ENCODE assay signal across 9 mouse cellular contexts in the genomic region with DNA sequence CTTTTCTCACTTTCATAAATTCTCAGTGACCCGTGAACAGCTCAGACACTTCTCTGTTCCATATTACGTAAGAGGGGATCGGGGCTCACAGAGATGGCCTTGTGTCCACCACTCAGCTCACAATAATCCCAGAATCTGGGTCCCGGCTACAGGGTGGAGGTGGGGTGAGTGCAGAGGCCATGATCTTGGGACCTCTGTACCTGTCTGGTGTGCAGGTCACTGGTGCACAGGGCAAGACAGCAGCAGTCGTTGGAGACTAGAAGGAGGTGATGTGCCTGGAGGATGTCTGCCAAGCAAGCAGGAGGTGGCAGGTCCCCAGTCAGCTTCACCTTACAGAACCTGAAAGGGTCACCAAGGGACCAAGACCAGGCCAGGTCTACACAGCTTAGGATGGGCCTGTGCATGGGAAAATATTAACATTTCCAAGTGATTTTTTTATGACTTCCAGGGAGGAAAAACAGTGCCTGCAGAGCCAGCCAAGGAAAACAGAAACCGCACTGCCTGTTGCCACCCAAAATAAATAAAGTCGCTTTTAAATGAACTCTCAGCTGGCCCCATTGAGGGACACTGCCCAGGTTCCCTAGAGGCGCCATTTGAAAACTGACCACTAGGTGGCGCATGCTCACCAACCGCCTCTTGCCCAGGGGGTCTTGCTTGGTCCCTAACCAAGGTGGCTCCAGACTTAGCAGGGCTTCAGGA. TPM values are rescaled to one million over a fixed set of nuclear protein-coding genes. Genes with fewer than 3 reads are reported as not detected.
DNase-seq lines count a peak whose midpoint lies in the region; ATAC-seq and TF ChIP-seq lines count a peak whose summit lies in the region.
"Had no signal": no experiment of that assay in that cellular context is flagged by ENCODE, and none has a peak within 500 bp of the region (broad histone marks: within the 10 kb centered on the region; RNA-seq: fewer than 3 reads in every experiment).

No protein-coding gene starts in this region.

- H3K36me3 ChIP-seq in CH12.LX (replicated peaks in 1 of 2; ENCODE audit: control insufficient read depth in 1 of 2, insufficient read depth in 1 of 2, low read length in 1 of 2), result peaks cover 12 to 13% of the 10 kb centered on the region in 2 experiments
- H3K36me3 ChIP-seq in limb, embryonic 14.5 days (ENCODE audit: control insufficient read depth, insufficient read depth, low read length), result no peaks in the 10 kb centered on the region
- H3K36me3 ChIP-seq: G1E had no signal

- no peak for DNase-seq in cerebellum, adult 2 months
- DNase-seq in cerebellum, postnatal 14 days, result no peak
- peak; percentile 54 for DNase-seq in CH12.LX (ENCODE audit: extremely low read depth)
- DNase-seq in embryo, embryonic 9.5 days (ENCODE audit: extremely low spot score), result peak; percentile 50
- peak; percentile 66 for DNase-seq in heart, postnatal 4 days
- peak; percentile 56 for DNase-seq in limb, embryonic 14.5 days (ENCODE audit: low spot score)
- DNase-seq in retina, adult 2 months (ENCODE audit: low read depth, low spot score), result peak; percentile 16
- no peak for DNase-seq in frontal cortex, postnatal 36 days (ENCODE audit: low spot score in 2 of 2)

- TF ChIP-seq CTCF in cerebellum, adult 2 months (IDR thresholded peaks at IDR 0.05; ENCODE audit: borderline replicate concordance, insufficient read depth, low read depth, low read length), result peak; percentile 46
- peak; percentile 71 to 73 for TF ChIP-seq CTCF in CH12.LX (conservative IDR thresholded peaks at IDR 0.05 in 1 of 2, IDR thresholded peaks at IDR 0.05 in 1 of 2; ENCODE audit: low read depth in 2 of 2, low read length in 2 of 2)

- H3K27me3 ChIP-seq in cerebellum, adult 2 months (ENCODE audit: control insufficient read depth, insufficient read depth, low read length), result no peaks in the 10 kb centered on the region
- no peaks in the 10 kb centered on the region for H3K27me3 ChIP-seq in CH12.LX (replicated peaks)
- H3K27me3 ChIP-seq in limb, embryonic 14.5 days (ENCODE audit: control insufficient read depth, insufficient read depth, low read length), result no peaks in the 10 kb centered on the region

- dilution Hi-C loops in CH12.LX (cut with MboI; ENCODE audit: extremely low pct_ligation_motif_present, extremely low pct_unique_long_range_greater_than_20kb, low sequenced_read_pairs), result no loop called here

- peak; percentile 48; the same call in 1 of the 2 replicates for ATAC-seq in limb, embryonic 14.5 days (ENCODE audit: low FRiP score, low read depth)

- no peaks in the 10 kb centered on the region for H3K4me1 ChIP-seq in cerebellum, adult 2 months (ENCODE audit: control insufficient read depth, insufficient read depth, low read length)
- H3K4me1 ChIP-seq in CH12.LX (ENCODE audit: control insufficient read depth in 1 of 2, insufficient read depth in 2 of 2), result peaks cover 18 to 38% of the 10 kb centered on the region in 2 experiments
- H3K4me1 ChIP-seq in limb, embryonic 14.5 days (ENCODE audit: control insufficient read depth, insufficient read depth, low read length), result peaks cover 13% of the 10 kb centered on the region

- TF ChIP-seq RAD21 in CH12.LX (IDR thresholded peaks at IDR 0.05; ENCODE audit: low read depth, low read length), result peak; percentile 40

- H3K9ac ChIP-seq in CH12.LX (ENCODE audit: insufficient read depth, low read depth), result peak overlapping the region; percentile 84
- no peak overlapping the region for H3K9ac ChIP-seq in limb, embryonic 14.5 days (ENCODE audit: low read depth, low read length, severe bottlenecking)

- peak overlapping the region; percentile 92 for H3K4me2 ChIP-seq in CH12.LX (ENCODE audit: insufficient read depth, low read depth, poor library complexity, severe bottlenecking)
- H3K4me2 ChIP-seq in limb, embryonic 14.5 days (replicated peaks; ENCODE audit: low read depth, low read length, severe bottlenecking), result no peak overlapping the region

- in situ Hi-C loops in CH12.LX (cut with MboI; ENCODE audit: low pct_ligation_motif_present, low pct_unique_long_range_greater_than_20kb, low sequenced_read_pairs), result no loop called here

- TF ChIP-seq POLR2A in cerebellum, adult 2 months (IDR thresholded peaks at IDR 0.05; ENCODE audit: borderline replicate concordance, insufficient read depth, low read length), result no peak
- no peak for TF ChIP-seq POLR2A in CH12.LX (IDR thresholded peaks at IDR 0.05; ENCODE audit: low read depth, low read length)
- TF ChIP-seq POLR2A in limb, embryonic 14.5 days (IDR thresholded peaks at IDR 0.05; ENCODE audit: borderline replicate concordance, extremely low read depth, insufficient read depth, insufficient read length), result no peak

- TF ChIP-seq EP300 in CH12.LX (IDR thresholded peaks at IDR 0.05; ENCODE audit: low read length), result no peak

- WGBS in cerebellum, adult 2 months, result 48% methylated on average over 10 of the region's 10 CpGs
- 41% methylated on average over 10 of the region's 10 CpGs for WGBS in limb, embryonic 14.5 days

- H3K79me2 ChIP-seq in CH12.LX (replicated peaks; ENCODE audit: control insufficient read depth, extremely low read depth, insufficient read depth, poor library complexity, severe bottlenecking), result no peaks in the 10 kb centered on the region

- H3K27ac ChIP-seq in cerebellum, adult 2 months (ENCODE audit: insufficient read depth, low read length), result no peak overlapping the region
- peak overlapping the region; percentile 71 for H3K27ac ChIP-seq in CH12.LX (ENCODE audit: insufficient read depth, low read depth)
- no peak overlapping the region for H3K27ac ChIP-seq in limb, embryonic 14.5 days (replicated peaks; ENCODE audit: low read depth, low read length)

- H3K4me3 ChIP-seq in cerebellum, adult 2 months (replicated peaks; ENCODE audit: insufficient read depth, low read depth, low read length), result no peak overlapping the region
- H3K4me3 ChIP-seq in CH12.LX (replicated peaks in 1 of 3; ENCODE audit: low read depth in 2 of 3, low read length in 2 of 3, poor library complexity in 1 of 3), result peak overlapping the region; percentile 47 to 67 (median 51)
- no peak overlapping the region for H3K4me3 ChIP-seq in limb, embryonic 14.5 days (replicated peaks; ENCODE audit: low read length)

- no peaks in the 10 kb centered on the region for H3K9me3 ChIP-seq in CH12.LX (replicated peaks; ENCODE audit: low read length)
- H3K9me3 ChIP-seq in limb, embryonic 14.5 days (ENCODE audit: control insufficient read depth, low read length), result no peaks in the 10 kb centered on the region

TF ChIP-seq in CH12.LX, 34 proteins besides CTCF, POLR2A, EP300 and RAD21:
- TF ChIP-seq TBP (conservative IDR thresholded peaks at IDR 0.05; ENCODE audit: low read depth, low read length) (no peak), SMC3 (IDR thresholded peaks at IDR 0.05; ENCODE audit: low read depth, low read length) (peak; percentile 59)
TF ChIP-seq in CH12.LX: peak in this region for 1.

RNA-seq across cellular contexts. Expression of gene Zbp1, which starts 0.7 kb away (rescaled TPM):
- polyA plus RNA-seq in cerebellum, adult 2 months (2012; rRNA removed), result 0.25 and 0.74 TPM in 2 replicates
- total RNA-seq in CH12.LX (2012; rRNA removed) (8.4 and 8.7 TPM in 2 replicates), CH12.LX (2014; rRNA removed) (7.3 and 9.8 TPM in 2 replicates)
- 7.9 and 8.1 TPM in 2 replicates for polyA plus RNA-seq in CH12.LX (2012; ENCODE audit: insufficient read length, low read depth)
- under 1 TPM in 1 of 2 experiments, not detected in 1; 0.14 TPM for total RNA-seq in heart, postnatal 4 days (2021)
- 0.60 and 0.69 TPM in 2 replicates for polyA plus RNA-seq in limb, embryonic 14.5 days (2012; rRNA removed)
- polyA plus RNA-seq in limb, embryonic 14.5 days (2014; fragmentation: Nextera tagmentation; extraction: Ambion mirVana), result 0.33 and 0.65 TPM in 2 replicates
- polyA plus RNA-seq: G1E had no signal

RNA-seq across cellular contexts. Expression of gene Pmepa1, which starts 56.9 kb away (rescaled TPM):
- polyA plus RNA-seq in cerebellum, adult 2 months (2012; rRNA removed), result 22.0 and 24.1 TPM in 2 replicates
- total RNA-seq in CH12.LX (2012; rRNA removed) (9.8 and 9.9 TPM in 2 replicates), CH12.LX (2014; rRNA removed) (1.2 and 1.6 TPM in 2 replicates)
- polyA plus RNA-seq in CH12.LX (2012; ENCODE audit: insufficient read length, low read depth), result 11.0 and 11.8 TPM in 2 replicates
- total RNA-seq in heart, postnatal 4 days (2021), result 10 to 100 TPM; 53.5 to 57.3 TPM
- 41.0 and 62.3 TPM in 2 replicates for polyA plus RNA-seq in limb, embryonic 14.5 days (2012; rRNA removed)
- polyA plus RNA-seq in limb, embryonic 14.5 days (2014; fragmentation: Nextera tagmentation; extraction: Ambion mirVana), result 10.2 and 11.6 TPM in 2 replicates
- polyA plus RNA-seq: G1E had no signal

Comparison
In these comparisons a context has a peak if more than half of its experiments do, and no peak if none do; other contexts are left out.
1. DNase-seq: peak in CH12.LX (single experiment), embryo, embryonic 9.5 days (single experiment), heart, postnatal 4 days (single experiment), limb, embryonic 14.5 days (single experiment) and retina, adult 2 months (single experiment); none in cerebellum, adult 2 months (0 of 2), cerebellum, postnatal 14 days (0 of 2) and frontal cortex, postnatal 36 days (0 of 2).
2. H3K4me3 ChIP-seq: peak in CH12.LX (3 of 3); none in cerebellum, adult 2 months (single experiment) and limb, embryonic 14.5 days (single experiment).